Mouse (Mus musculus) myocyte (in vitro differentiated cells): ENCODE data around the gene Itsn1. TPM values are rescaled to one million over a fixed set of nuclear protein-coding genes. Genes with fewer than 3 reads are reported as not detected.

Source experiments
- H3K27me3 ChIP-seq: one replicate; pipeline ENCODE4 v1.6.1; 2011; ENCODE audit not compliant: control insufficient read depth, insufficient read depth, insufficient read length
- H3K36me3 ChIP-seq: one replicate; pipeline ENCODE4 v1.6.1; 2011; ENCODE audit not compliant: control insufficient read depth, insufficient read depth
- H3K4me2 ChIP-seq: one replicate; pipeline ENCODE4 v1.6.1; 2011; ENCODE audit warnings: low read depth, control low read depth
- H3K4me3 ChIP-seq: one replicate; pipeline ENCODE4 v1.5.1; 2011; ENCODE audit warnings: mild to moderate bottlenecking, control low read depth, moderate library complexity
- H3K79me2 ChIP-seq: one replicate; pipeline ENCODE4 v1.6.1; 2011; ENCODE audit not compliant: control insufficient read depth, insufficient read depth
- H3ac ChIP-seq: one replicate; pipeline ENCODE4 v1.6.1; 2011; ENCODE audit not compliant: control insufficient read depth, insufficient read length
- CEBPB ChIP-seq: IDR thresholded peaks from 2 replicates; pipeline ENCODE4 v1.6.1; 2011; ENCODE audit warnings: mild to moderate bottlenecking, moderate library complexity; ENCODE audit not compliant: poor library complexity, insufficient read depth, severe bottlenecking
- E2F4 ChIP-seq: IDR thresholded peaks from one replicate; pipeline ENCODE4 v1.6.1; 2011; ENCODE audit warnings: mild to moderate bottlenecking, control low read depth, moderate library complexity; ENCODE audit not compliant: insufficient read depth
- MAX ChIP-seq: IDR thresholded peaks from one replicate; pipeline ENCODE4 v1.6.1; 2011; ENCODE audit warnings: low read depth, mild to moderate bottlenecking, control low read depth
- MYOD1 ChIP-seq, 3 experiments: IDR thresholded peaks; one replicate each; pipeline ENCODE4 v1.6.1; 2011; ENCODE audit warnings: control low read depth in 2 of 3, low read depth in 2 of 3, mild to moderate bottlenecking in 2 of 3, moderate library complexity in 1 of 3; ENCODE audit not compliant: insufficient read length in 2 of 3, control insufficient read depth in 1 of 3
- MYOG ChIP-seq, 3 experiments: IDR thresholded peaks; one replicate each; pipeline ENCODE4 v1.6.1; 2011; ENCODE audit warnings: control low read depth in 2 of 3, low read depth in 2 of 3, mild to moderate bottlenecking in 2 of 3; ENCODE audit not compliant: insufficient read length in 2 of 3, control insufficient read depth in 1 of 3, insufficient read depth in 1 of 3
- POLR2A ChIP-seq: IDR thresholded peaks from one replicate; pipeline ENCODE4 v1.6.1; 2011; ENCODE audit warnings: low read depth, mild to moderate bottlenecking, control low read depth, moderate library complexity; ENCODE audit not compliant: insufficient read length
- POLR2AphosphoS2 ChIP-seq: IDR thresholded peaks from one replicate; pipeline ENCODE4 v1.6.1; 2011; ENCODE audit warnings: low read depth, control low read depth; ENCODE audit not compliant: insufficient read length
- REST ChIP-seq: IDR thresholded peaks from one replicate; pipeline ENCODE4 v1.6.1; 2011; ENCODE audit warnings: mild to moderate bottlenecking, control low read depth, moderate library complexity; ENCODE audit not compliant: insufficient read depth, insufficient read length
- SRF ChIP-seq: IDR thresholded peaks from one replicate; pipeline ENCODE4 v1.6.1; 2011; ENCODE audit warnings: low read depth; ENCODE audit not compliant: control insufficient read depth, insufficient read length
- TCF12 ChIP-seq: IDR thresholded peaks from one replicate; pipeline ENCODE4 v1.6.1; 2011; ENCODE audit warnings: mild to moderate bottlenecking, control low read depth; ENCODE audit not compliant: poor library complexity, insufficient read depth, severe bottlenecking
- TCF3 ChIP-seq: IDR thresholded peaks from one replicate; pipeline ENCODE4 v1.6.1; 2011; ENCODE audit warnings: low read depth, control low read depth; ENCODE audit not compliant: insufficient read length
- USF1 ChIP-seq: IDR thresholded peaks from one replicate; pipeline ENCODE4 v1.6.1; 2011; ENCODE audit warnings: low read depth, mild to moderate bottlenecking, control low read depth, moderate library complexity
- polyA plus RNA-seq: library from polyadenylated mRNA; unstranded; fragments of >200 nt; fragmentation: generic; extraction: Trizol; gene quantifications from one replicate; pipeline ENCODE4 v1.2.1, GENCODE M21; 2012; ENCODE audit warnings: missing spikeins

The Itsn1 gene
- polyA plus RNA-seq, 1 experiment: 27.5 TPM

DNA sequence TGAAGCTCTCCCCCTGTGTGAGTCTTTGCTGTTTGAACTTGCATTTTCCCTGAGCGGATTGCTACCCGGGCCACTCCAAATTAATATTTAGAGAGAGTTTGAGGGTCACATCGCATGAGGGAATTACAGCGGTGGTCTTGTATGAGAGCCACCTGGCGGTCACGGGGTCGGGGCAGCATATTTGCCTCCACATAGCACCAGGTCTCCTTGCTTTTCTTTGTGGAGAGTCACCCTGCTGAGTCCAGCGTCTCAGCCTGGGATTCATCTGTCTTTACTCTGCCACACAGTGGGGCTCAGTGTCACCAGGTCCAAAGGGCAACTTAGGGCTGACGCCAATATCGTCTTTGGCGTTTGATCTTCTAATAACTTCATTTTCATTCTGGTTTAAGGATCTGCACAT is 171.2 kb downstream of the Itsn1 start:
- Histone ChIP-seq H3K4me2 (no peak overlapping the region), H3K4me3 (no peak overlapping the region), H3K36me3 (no peaks in the 10 kb centered on the region), H3K79me2 (no peaks in the 10 kb centered on the region), H3ac (no peak overlapping the region), H3K27me3 (no peaks in the 10 kb centered on the region)
- TF ChIP-seq TCF12 (no peak), POLR2AphosphoS2 (no peak), REST (no peak), POLR2A (no peak), USF1 (no peak), TCF3 (no peak), MAX (no peak), CEBPB (no peak), MYOD1 (IDR thresholded peaks at IDR 0.05; ENCODE audit: control insufficient read depth in 1 of 3, insufficient read length in 2 of 3, low read depth in 2 of 3) (no peak), SRF (no peak), E2F4 (no peak), MYOG (IDR thresholded peaks at IDR 0.05; ENCODE audit: control insufficient read depth in 1 of 3, insufficient read depth in 1 of 3, insufficient read length in 2 of 3, low read depth in 2 of 3) (no peak)

DNA sequence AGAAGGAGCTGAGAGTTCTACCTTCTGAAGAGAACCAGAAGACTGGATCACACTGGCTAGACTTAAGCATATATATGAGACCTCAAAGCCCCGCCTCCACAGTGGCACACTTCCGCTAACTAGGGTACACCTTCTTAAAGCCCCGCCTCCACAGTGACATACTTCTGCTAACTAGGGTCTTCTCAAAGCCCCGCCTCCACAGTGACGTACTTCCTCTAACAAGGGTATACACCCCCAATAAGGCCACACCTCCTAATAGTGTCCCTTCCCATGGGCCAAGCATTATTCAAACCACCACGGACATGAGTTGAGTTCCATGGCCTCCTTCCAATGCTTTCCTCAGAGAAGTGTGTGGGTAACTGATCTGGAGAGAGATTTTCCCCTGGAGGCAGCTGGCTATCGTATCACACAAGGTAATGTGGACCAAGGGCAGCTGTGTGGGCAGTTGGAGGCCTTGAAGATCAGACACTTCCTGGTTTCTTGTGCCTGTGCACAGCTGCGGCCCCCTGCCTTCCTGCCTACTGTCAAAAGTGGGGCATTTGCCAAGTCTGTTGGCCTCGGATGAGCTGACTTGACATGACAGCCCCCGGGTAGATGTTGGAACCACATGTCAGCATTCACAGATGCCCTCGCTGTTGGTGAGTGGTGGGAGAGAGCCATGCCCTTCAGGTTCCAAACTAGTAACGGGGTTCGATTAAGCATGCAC is 174.9 kb downstream of the Itsn1 start:
- TF ChIP-seq MYOD1 (IDR thresholded peaks at IDR 0.05; ENCODE audit: control insufficient read depth in 1 of 3, insufficient read length in 2 of 3, low read depth in 2 of 3) (peak in 2 of 3 experiments; percentile 34 to 45), POLR2A (no peak), REST (no peak), TCF12 (no peak), MYOG (IDR thresholded peaks at IDR 0.05; ENCODE audit: control insufficient read depth in 1 of 3, insufficient read depth in 1 of 3, insufficient read length in 2 of 3, low read depth in 2 of 3) (peak in 1 of 3 experiments; percentile 46), E2F4 (no peak), MAX (no peak), POLR2AphosphoS2 (no peak), USF1 (no peak)
- no peaks in the 10 kb centered on the region for H3K36me3 ChIP-seq
- H3K4me2 ChIP-seq: no peak overlapping the region
- no peaks in the 10 kb centered on the region for H3K27me3 ChIP-seq
- H3K4me3 ChIP-seq: no peak overlapping the region
- H3ac ChIP-seq: no peak overlapping the region
- no peaks in the 10 kb centered on the region for H3K79me2 ChIP-seq

DNA sequence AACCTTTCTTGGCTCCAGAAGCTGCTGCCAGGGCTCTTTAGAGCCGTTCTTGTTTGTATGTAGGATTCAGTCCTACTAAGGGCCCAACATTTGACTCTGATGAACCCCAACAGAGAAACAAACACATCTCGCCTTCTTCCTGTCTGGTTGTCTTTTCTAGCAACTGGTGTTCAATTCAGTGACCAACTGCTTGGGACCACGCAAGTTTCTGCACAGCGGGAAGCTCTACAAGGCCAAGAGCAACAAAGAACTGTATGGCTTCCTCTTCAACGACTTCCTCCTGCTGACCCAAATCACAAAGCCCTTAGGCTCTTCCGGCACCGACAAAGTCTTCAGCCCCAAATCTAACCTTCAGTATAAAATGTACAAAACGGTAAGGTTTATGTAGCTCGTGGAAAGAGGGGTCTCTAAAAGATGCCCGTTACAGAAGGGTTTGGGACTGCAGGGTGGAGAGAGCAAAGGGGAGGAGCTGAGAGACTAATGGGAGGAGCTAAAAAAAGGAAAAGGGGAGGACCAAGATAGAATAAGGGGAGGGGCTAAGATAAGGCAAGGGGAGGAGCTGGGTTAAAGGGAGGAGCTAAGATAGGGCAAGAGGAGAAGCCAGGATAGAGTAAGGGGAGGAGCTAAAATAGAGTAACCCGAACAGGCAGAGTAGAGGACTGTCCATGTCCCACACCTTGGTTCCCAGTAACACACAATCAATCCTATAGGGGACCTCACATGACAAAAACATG is 176.2 kb downstream of the Itsn1 start:
- TF ChIP-seq MYOD1 (IDR thresholded peaks at IDR 0.05; ENCODE audit: control insufficient read depth in 1 of 3, insufficient read length in 2 of 3, low read depth in 2 of 3): no peak
- no peak for TF ChIP-seq CEBPB
- TF ChIP-seq POLR2AphosphoS2: no peak
- TF ChIP-seq TCF3: no peak
- TF ChIP-seq USF1: no peak
- no peak for TF ChIP-seq SRF
- TF ChIP-seq REST: no peak
- no peak for TF ChIP-seq E2F4
- TF ChIP-seq TCF12: no peak
- Histone ChIP-seq H3K4me2 (no peak overlapping the region), H3ac (no peak overlapping the region), H3K27me3 (no peaks in the 10 kb centered on the region), H3K36me3 (no peaks in the 10 kb centered on the region), H3K4me3 (no peak overlapping the region), H3K79me2 (no peaks in the 10 kb centered on the region)

DNA sequence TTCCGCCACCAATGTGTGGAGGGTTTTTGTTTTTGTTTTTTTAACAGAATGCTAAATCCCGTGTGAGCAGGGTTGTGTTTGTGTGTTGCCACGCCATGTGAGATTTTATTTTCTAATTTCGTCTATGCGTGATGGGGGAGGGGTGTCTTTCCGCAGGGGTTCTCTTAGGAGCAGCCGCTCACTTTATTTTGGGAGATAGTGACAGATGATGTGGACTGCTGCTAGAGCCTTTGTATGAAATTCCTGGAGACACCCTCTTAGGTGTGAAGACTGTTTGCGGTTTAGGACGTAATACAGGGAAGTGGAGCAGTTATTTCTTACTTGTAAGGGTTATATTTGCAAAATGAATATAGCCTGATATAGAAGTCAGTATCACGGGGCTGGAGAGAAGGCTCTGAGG is 176.9 kb downstream of the Itsn1 start:
- TF ChIP-seq MAX (no peak), TCF12 (no peak), POLR2A (no peak), E2F4 (no peak), SRF (no peak), USF1 (no peak), MYOG (IDR thresholded peaks at IDR 0.05; ENCODE audit: control insufficient read depth in 1 of 3, insufficient read depth in 1 of 3, insufficient read length in 2 of 3, low read depth in 2 of 3) (no peak), POLR2AphosphoS2 (no peak), CEBPB (no peak), REST (no peak), MYOD1 (IDR thresholded peaks at IDR 0.05; ENCODE audit: control insufficient read depth in 1 of 3, insufficient read length in 2 of 3, low read depth in 2 of 3) (no peak), TCF3 (no peak)
- H3K4me3 ChIP-seq: no peak overlapping the region
- H3K4me2 ChIP-seq: no peak overlapping the region

More for the DNA sequence above, 176.9 kb downstream of the Itsn1 start:
- H3K27me3 ChIP-seq: no peaks in the 10 kb centered on the region
- no peak overlapping the region for H3ac ChIP-seq
- H3K79me2 ChIP-seq: no peaks in the 10 kb centered on the region
- H3K36me3 ChIP-seq: no peaks in the 10 kb centered on the region
